Mouse (Mus musculus) natural killer cell, adult 2 months (primary cell): ENCODE measurements at regions not wholly inside any gene's neighbourhood (a gene's known extent, or its start where the extent isn't known, plus 50 kb on each side); places are given as distances from the start of the nearest gene placed in this dataset.

ENCODE experiments used
- DNase-seq, 2 experiments: peaks; one replicate each; pipeline ENCODE4 v3.0.0; 2022; ENCODE audit warnings: low spot score in 2 of 2

- DNase-seq: no peak
These were observed 200.5 kb upstream of the Sulf2 start for GRCm38 (mm10) chr2:166355944-166356343.

- no peak for DNase-seq
These were observed 200.0 kb upstream of the Sulf2 start for GRCm38 (mm10) chr2:166355446-166355845.

- DNase-seq: no peak
These were observed 198.9 kb upstream of the Sulf2 start for GRCm38 (mm10) chr2:166354391-166354790.

- DNase-seq: peak; percentile 8 to 16
These were observed 198.1 kb upstream of the Sulf2 start for GRCm38 (mm10) chr2:166353447-166354111.

- no peak for DNase-seq
These were observed 196.5 kb upstream of the Sulf2 start for GRCm38 (mm10) chr2:166351984-166352383.

- no peak for DNase-seq
These were observed 196.1 kb upstream of the Sulf2 start for GRCm38 (mm10) chr2:166351581-166351980.

GRCm38 (mm10) chr2:166348654-166349053, 193.2 kb upstream of the Sulf2 start:
- no peak for DNase-seq

GRCm38 (mm10) chr2:166346421-166347182, 191.1 kb upstream of the Sulf2 start:
- DNase-seq: no peak

GRCm38 (mm10) chr2:166343551-166344340, 188.3 kb upstream of the Sulf2 start:
- DNase-seq: no peak

GRCm38 (mm10) chr2:166342407-166342806, 186.9 kb upstream of the Sulf2 start:
- DNase-seq: no peak

- DNase-seq: no peak
These were observed 184.7 kb upstream of the Sulf2 start for GRCm38 (mm10) chr2:166340196-166340595.

- DNase-seq: no peak
These were observed 184.0 kb upstream of the Sulf2 start for GRCm38 (mm10) chr2:166339427-166339826.

- no peak for DNase-seq
These were observed 183.1 kb upstream of the Sulf2 start for GRCm38 (mm10) chr2:166338396-166339085.

- DNase-seq: no peak
These were observed 182.2 kb upstream of the Sulf2 start for GRCm38 (mm10) chr2:166337666-166338065.

- DNase-seq: no peak
These were observed 180.2 kb upstream of the Sulf2 start for GRCm38 (mm10) chr2:166335702-166336101.

- no peak for DNase-seq
These were observed 179.1 kb upstream of the Sulf2 start for GRCm38 (mm10) chr2:166334559-166334958.

GRCm38 (mm10) chr2:166333818-166334217, 178.4 kb upstream of the Sulf2 start:
- DNase-seq: no peak

GRCm38 (mm10) chr2:166332748-166333417, 177.4 kb upstream of the Sulf2 start:
- peak; percentile 34 to 56 for DNase-seq

- DNase-seq: no peak
These were observed 175.7 kb upstream of the Sulf2 start for GRCm38 (mm10) chr2:166331192-166331591.

- DNase-seq: peak; percentile 66 to 76
These were observed 174.9 kb upstream of the Sulf2 start for GRCm38 (mm10) chr2:166330364-166330763.
